ENCODE assay signal across 13 mouse cellular contexts in the genomic region with DNA sequence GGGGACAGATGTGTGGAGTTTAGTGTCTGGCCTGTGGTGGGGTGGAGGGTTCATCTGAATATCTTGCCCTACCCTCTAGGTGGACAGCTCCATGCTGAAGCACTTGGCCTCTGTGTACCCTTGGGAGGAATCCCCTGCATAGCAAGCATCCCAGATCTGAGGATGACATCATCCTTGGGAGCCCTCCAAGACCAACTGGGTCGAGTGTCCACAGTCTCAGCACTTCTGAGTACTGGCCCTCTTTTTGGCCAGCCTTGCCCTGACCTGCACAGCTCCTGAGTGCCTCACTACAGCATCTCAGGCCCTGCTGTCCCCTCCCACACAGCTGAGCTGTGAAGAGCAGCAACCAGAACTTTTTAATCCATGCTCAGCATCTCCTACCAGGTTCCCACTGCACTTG.
DNase-seq lines count a peak whose midpoint lies in the region; ATAC-seq and TF ChIP-seq lines count a peak whose summit lies in the region.
"Had no signal": no experiment of that assay in that cellular context is flagged by ENCODE, and none has a peak within 500 bp of the region (broad histone marks: within the 10 kb centered on the region; RNA-seq: fewer than 3 reads in every experiment).

No protein-coding gene starts in this region.

- no peak overlapping the region for H3K4me2 ChIP-seq in forebrain, embryonic 13.5 days
- H3K4me2 ChIP-seq in forebrain, postnatal 0 days (ENCODE audit: low read depth): no peak overlapping the region
- H3K4me2 ChIP-seq in hindbrain, embryonic 16.5 days (ENCODE audit: low read length): no peak overlapping the region
- no peak overlapping the region for H3K4me2 ChIP-seq in hindbrain, embryonic 11.5 days (replicated peaks; ENCODE audit: low read depth, low read length)
- no peak overlapping the region for H3K4me2 ChIP-seq in midbrain, embryonic 12.5 days (replicated peaks)
- H3K4me2 ChIP-seq: limb, embryonic 13.5 days had no signal

- 0 out of 2 replicates have a peak, but pooled peaks have one; percentile 25 for ATAC-seq in forebrain, embryonic 13.5 days
- ATAC-seq in forebrain, postnatal 0 days: no peak
- ATAC-seq in hindbrain, embryonic 16.5 days: peak; percentile 41
- no peak for ATAC-seq in hindbrain, embryonic 11.5 days (ENCODE audit: low FRiP score)
- ATAC-seq in midbrain, embryonic 12.5 days (ENCODE audit: low FRiP score, low read depth): 0 out of 2 replicates have a peak, but pooled peaks have one; percentile 41

- H3K9ac ChIP-seq in forebrain, embryonic 13.5 days: no peak overlapping the region
- H3K9ac ChIP-seq in forebrain, postnatal 0 days: no peak overlapping the region
- H3K9ac ChIP-seq in hindbrain, embryonic 16.5 days (ENCODE audit: low read depth, low read length): no peak overlapping the region
- no peak overlapping the region for H3K9ac ChIP-seq in hindbrain, embryonic 11.5 days (ENCODE audit: low read depth, low read length)
- H3K9ac ChIP-seq in midbrain, embryonic 12.5 days (replicated peaks): no peak overlapping the region
- H3K9ac ChIP-seq: limb, embryonic 13.5 days had no signal

- H3K4me3 ChIP-seq in forebrain, embryonic 13.5 days: no peak overlapping the region
- no peak overlapping the region for H3K4me3 ChIP-seq in forebrain, postnatal 0 days (ENCODE audit: low read depth, low read length)
- H3K4me3 ChIP-seq in hindbrain, embryonic 16.5 days (ENCODE audit: low read length): no peak overlapping the region
- no peak overlapping the region for H3K4me3 ChIP-seq in hindbrain, embryonic 11.5 days (ENCODE audit: low read depth, low read length)
- H3K4me3 ChIP-seq in midbrain, embryonic 12.5 days: no peak overlapping the region
- H3K4me3 ChIP-seq in midbrain, embryonic 10.5 days: no peak overlapping the region
- H3K4me3 ChIP-seq: limb, embryonic 13.5 days had no signal

- no peak overlapping the region for H3K27ac ChIP-seq in forebrain, embryonic 13.5 days
- no peak overlapping the region for H3K27ac ChIP-seq in forebrain, postnatal 0 days (ENCODE audit: low read depth, low read length)
- H3K27ac ChIP-seq in hindbrain, embryonic 16.5 days (ENCODE audit: low read depth, low read length): no peak overlapping the region
- H3K27ac ChIP-seq in hindbrain, embryonic 11.5 days (ENCODE audit: low read depth, low read length): no peak overlapping the region
- H3K27ac ChIP-seq in midbrain, embryonic 12.5 days (replicated peaks): no peak overlapping the region
- H3K27ac ChIP-seq in midbrain, embryonic 10.5 days (replicated peaks): no peak overlapping the region
- H3K27ac ChIP-seq: limb, embryonic 13.5 days; macrophage had no signal

- no peak for DNase-seq in forebrain, postnatal 0 days
- no peak for DNase-seq in hindbrain, embryonic 11.5 days (ENCODE audit: low spot score)
- no peak for DNase-seq in midbrain, embryonic 10.5 days (ENCODE audit: low spot score)
- DNase-seq in skeletal muscle tissue, adult 2 months (ENCODE audit: low read depth, low spot score): peak; percentile 16
- DNase-seq in adrenal gland, postnatal 36 days: no peak
- DNase-seq: B cell, adult 2 months; gastrocnemius, postnatal 36 days; kidney, adult 8-10 months had no signal

- no peaks in the 10 kb centered on the region for H3K27me3 ChIP-seq in forebrain, embryonic 13.5 days
- H3K27me3 ChIP-seq in forebrain, postnatal 0 days (ENCODE audit: insufficient read depth, low read length): no peaks in the 10 kb centered on the region
- H3K27me3 ChIP-seq in hindbrain, embryonic 16.5 days (replicated peaks; ENCODE audit: control insufficient read depth, insufficient read depth, low read length): no peaks in the 10 kb centered on the region
- H3K27me3 ChIP-seq in hindbrain, embryonic 11.5 days (ENCODE audit: control insufficient read depth, insufficient read depth, low read length): no peaks in the 10 kb centered on the region
- no peaks in the 10 kb centered on the region for H3K27me3 ChIP-seq in midbrain, embryonic 12.5 days
- no peaks in the 10 kb centered on the region for H3K27me3 ChIP-seq in midbrain, embryonic 10.5 days (ENCODE audit: low read depth, poor library complexity, severe bottlenecking)
- H3K27me3 ChIP-seq: limb, embryonic 13.5 days had no signal

- no peak for TF ChIP-seq CTCF in forebrain, postnatal 0 days (IDR thresholded peaks at IDR 0.05; ENCODE audit: low read depth)

- H3K36me3 ChIP-seq in forebrain, embryonic 13.5 days (ENCODE audit: poor library complexity, severe bottlenecking): no peaks in the 10 kb centered on the region
- no peaks in the 10 kb centered on the region for H3K36me3 ChIP-seq in forebrain, postnatal 0 days (ENCODE audit: insufficient read depth)
- no peaks in the 10 kb centered on the region for H3K36me3 ChIP-seq in hindbrain, embryonic 16.5 days (ENCODE audit: control insufficient read depth, insufficient read depth, low read length)
- H3K36me3 ChIP-seq in hindbrain, embryonic 11.5 days (ENCODE audit: control insufficient read depth, insufficient read depth, low read length): no peaks in the 10 kb centered on the region
- no peaks in the 10 kb centered on the region for H3K36me3 ChIP-seq in midbrain, embryonic 12.5 days
- no peaks in the 10 kb centered on the region for H3K36me3 ChIP-seq in midbrain, embryonic 10.5 days
- H3K36me3 ChIP-seq: limb, embryonic 13.5 days had no signal

- WGBS in forebrain, embryonic 13.5 days: 47% methylated on average over 1 of the region's 1 CpGs
- WGBS in forebrain, postnatal 0 days: 9% methylated on average over 1 of the region's 1 CpGs
- WGBS in hindbrain, embryonic 16.5 days: 20% methylated on average over 1 of the region's 1 CpGs
- 69% methylated on average over 1 of the region's 1 CpGs for WGBS in hindbrain, embryonic 11.5 days
- WGBS in midbrain, embryonic 12.5 days: 28% methylated on average over 1 of the region's 1 CpGs
- 64% methylated on average over 1 of the region's 1 CpGs for WGBS in midbrain, embryonic 10.5 days

- no peaks in the 10 kb centered on the region for H3K9me3 ChIP-seq in forebrain, embryonic 13.5 days (replicated peaks)
- no peaks in the 10 kb centered on the region for H3K9me3 ChIP-seq in forebrain, postnatal 0 days (ENCODE audit: low read length)
- no peaks in the 10 kb centered on the region for H3K9me3 ChIP-seq in hindbrain, embryonic 16.5 days (ENCODE audit: control insufficient read depth, low read length)
- H3K9me3 ChIP-seq in hindbrain, embryonic 11.5 days (ENCODE audit: control insufficient read depth, low read length): no peaks in the 10 kb centered on the region
- H3K9me3 ChIP-seq in midbrain, embryonic 12.5 days: no peaks in the 10 kb centered on the region
- no peaks in the 10 kb centered on the region for H3K9me3 ChIP-seq in midbrain, embryonic 10.5 days (replicated peaks)
- H3K9me3 ChIP-seq: limb, embryonic 13.5 days had no signal

- peaks cover 36% of the 10 kb centered on the region for H3K4me1 ChIP-seq in forebrain, embryonic 13.5 days
- peaks cover 7% of the 10 kb centered on the region; the same call in 1 of the 2 replicates for H3K4me1 ChIP-seq in forebrain, postnatal 0 days (ENCODE audit: insufficient read depth)
- H3K4me1 ChIP-seq in hindbrain, embryonic 16.5 days (ENCODE audit: control insufficient read depth, insufficient read depth, low read depth, low read length): peaks cover 6% of the 10 kb centered on the region; the same call in 1 of the 2 replicates
- H3K4me1 ChIP-seq in hindbrain, embryonic 11.5 days (replicated peaks; ENCODE audit: control insufficient read depth, insufficient read depth, low read length): no peaks in the 10 kb centered on the region
- peaks cover 13% of the 10 kb centered on the region; the same call in 1 of the 2 replicates for H3K4me1 ChIP-seq in midbrain, embryonic 12.5 days
- peaks cover 37% of the 10 kb centered on the region for H3K4me1 ChIP-seq in midbrain, embryonic 10.5 days

Comparison
In these comparisons a context has a peak if more than half of its experiments do, and no peak if none do; other contexts are left out.
1. ATAC-seq: peak in forebrain, embryonic 13.5 days (single experiment), hindbrain, embryonic 16.5 days (single experiment) and midbrain, embryonic 12.5 days (single experiment); none in forebrain, postnatal 0 days (single experiment) and hindbrain, embryonic 11.5 days (single experiment).